Mouse (Mus musculus) testis, adult 2 months (tissue): ENCODE results near the gene C2cd4d.

Source experiments
- CTCF ChIP-seq: fragments of 200-500 bp; IDR thresholded peaks from 2 replicates; pipeline ENCODE4 v1.5.1; 2012; ENCODE audit warnings: low read depth, mild to moderate bottlenecking, inconsistent platforms, low read length, moderate library complexity; ENCODE audit not compliant: control insufficient read depth, insufficient read depth, insufficient replicate concordance
- POLR2A ChIP-seq: fragments of 200-500 bp; IDR thresholded peaks from 2 replicates; pipeline ENCODE4 v1.6.1; 2012; ENCODE audit warnings: low read depth, mild to moderate bottlenecking, inconsistent platforms, low read length, moderate library complexity; ENCODE audit not compliant: control insufficient read depth

- TF ChIP-seq CTCF (peak; percentile 10; the same call in 1 of the 2 replicates), POLR2A (no peak)
Measured at GRCm38 (mm10) chr3:94328681-94329080, 33.6 kb upstream of the C2cd4d start.
